Mouse (Mus musculus) liver, postnatal 0 days (tissue): Measurements from ENCODE around the gene 9930111J21Rik2.

Source experiments
- CTCF ChIP-seq: sonication (generic); IDR thresholded peaks from 2 replicates; pipeline ENCODE4 v1.5.1; 2016; ENCODE audit warnings: antibody characterized with exemption, low read depth
- EP300 ChIP-seq: IDR thresholded peaks from 2 replicates; pipeline ENCODE4 v1.6.1; 2016; ENCODE audit warnings: antibody characterized with exemption, low read depth, mild to moderate bottlenecking

DNA sequence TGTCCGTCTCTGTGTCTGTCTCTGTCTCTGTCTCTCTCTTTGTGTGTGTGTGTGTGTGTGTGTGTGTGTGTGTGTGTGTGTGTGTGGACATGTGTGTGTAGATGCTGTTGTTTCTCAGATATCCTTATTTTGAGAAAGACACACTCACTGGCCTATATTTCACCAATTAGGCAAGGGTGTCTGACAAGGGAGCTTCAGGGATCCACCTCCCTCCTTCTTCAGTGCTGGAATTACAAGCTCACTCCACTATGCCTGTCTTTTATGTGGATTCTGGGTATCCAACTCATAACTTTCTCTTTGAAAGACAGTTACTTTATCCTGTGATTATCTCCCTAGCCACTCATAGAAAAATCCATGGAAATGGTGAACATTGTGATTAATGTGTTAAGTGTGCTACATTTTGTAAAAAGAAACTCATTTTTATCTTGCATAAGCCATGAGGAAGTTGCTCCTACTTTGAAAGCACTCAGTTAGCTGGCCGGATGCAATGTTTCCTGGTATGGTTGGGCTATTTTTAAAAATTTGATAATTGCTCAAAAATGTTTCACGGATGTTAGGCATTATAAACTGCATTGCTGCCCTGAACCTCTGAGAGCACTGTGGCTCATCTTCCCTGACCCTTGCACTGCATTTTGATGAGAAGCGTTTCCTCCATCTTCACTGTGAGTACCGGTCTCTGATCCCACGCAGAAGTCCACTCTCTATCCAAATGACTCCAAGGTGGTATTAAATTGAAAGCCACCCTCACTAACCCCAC is 25.1 kb upstream of the 9930111J21Rik2 start, which contains the start of gene Ifi47:
- TF ChIP-seq EP300 (0 out of 2 replicates have a peak, but pooled peaks have one; percentile 58), CTCF (peak; percentile 28)
